Mouse (Mus musculus) adrenal gland, adult 10 weeks (tissue): ENCODE data around the gene Pklr. TPM values are rescaled to one million over a fixed set of nuclear protein-coding genes. Genes with fewer than 3 reads are reported as not detected.

Experiments
- polyA plus RNA-seq: library from polyadenylated mRNA; stranded (reverse); fragments of 350-450 nt; fragmentation: Illumina TruSeq; extraction: RNeasy Lipid Tissue Mini Kit (QIAGEN cat#74804); gene quantifications from one replicate; pipeline ENCODE4 v1.2.3, GENCODE M21; 2014; ENCODE audit warnings: low read depth, low replicate concordance

Gene Pklr
- polyA plus RNA-seq = not detected

GRCm38 (mm10) chr3:89135958-89136357 is at the start of gene Pklr:
TSS of gene Pklr (plus strand) at chr3:89136142.

GRCm38 (mm10) chr3:89093175-89093574 is 42.8 kb upstream of the Pklr start, which contains the start of gene Rusc1:
TSS of gene Rusc1 (minus strand) at chr3:89093311.

GRCm38 (mm10) chr3:89100811-89101210 is 35.1 kb upstream of the Pklr start, which contains the start of gene Gm43738:
TSS of gene Gm43738 (minus strand) at chr3:89101099.

GRCm38 (mm10) chr3:89101812-89102494 is 34.0 kb upstream of the Pklr start, which contains the start of gene Fdps:
TSS of gene Fdps (minus strand) at chr3:89101959.

GRCm38 (mm10) chr3:89159616-89160344 is 23.8 kb downstream of the Pklr start, which contains the start of gene Hcn3:
TSS of gene Hcn3 (minus strand) at chr3:89160196.

GRCm38 (mm10) chr3:89164506-89165267 is 28.7 kb downstream of the Pklr start, which contains the start of gene Clk2:
TSS of gene Clk2 (plus strand) at chr3:89164795.

GRCm38 (mm10) chr3:89177242-89178106 is 41.5 kb downstream of the Pklr start, which contains the start of gene Scamp3:
TSS of gene Scamp3 (plus strand) at chr3:89177473.

GRCm38 (mm10) chr3:89183058-89183958 is 47.4 kb downstream of the Pklr start, which contains the start of gene Fam189b:
TSS of gene Fam189b (plus strand) at chr3:89183143.

Other genes starting within 250 kb of the Pklr start
- 1.9 TPM for gene Msto1, start 222.1 kb upstream of the Pklr start, polyA plus RNA-seq
- gene Ash1l, start 185.5 kb upstream of the Pklr start, polyA plus RNA-seq = 63.3 TPM
- gene Dap3, start 185.0 kb upstream of the Pklr start, polyA plus RNA-seq = 114 TPM
- 9.4 TPM for gene Rusc1, start 42.8 kb upstream of the Pklr start, polyA plus RNA-seq
- gene Gm43738, start 35.0 kb upstream of the Pklr start, polyA plus RNA-seq = not detected
- 43.8 TPM for gene Fdps, start 34.2 kb upstream of the Pklr start, polyA plus RNA-seq
- gene Hcn3, start 24.1 kb downstream of the Pklr start, polyA plus RNA-seq = 0.76 TPM
- 15.3 TPM for gene Clk2, start 28.7 kb downstream of the Pklr start, polyA plus RNA-seq
- gene Scamp3, start 41.3 kb downstream of the Pklr start, polyA plus RNA-seq = 15.5 TPM
- 0.47 TPM for gene Fam189b, start 47.0 kb downstream of the Pklr start, polyA plus RNA-seq
- gene Gba, start 66.8 kb downstream of the Pklr start, polyA plus RNA-seq = 13.1 TPM
- gene Thbs3, start 79.0 kb downstream of the Pklr start, polyA plus RNA-seq = 0.82 TPM
- gene Mtx1, start 90.9 kb downstream of the Pklr start, polyA plus RNA-seq = 38.5 TPM
- not detected for gene Muc1, start 92.9 kb downstream of the Pklr start, polyA plus RNA-seq
- 37.0 TPM for gene Krtcap2, start 109.8 kb downstream of the Pklr start, polyA plus RNA-seq
- gene Trim46, start 110.2 kb downstream of the Pklr start, polyA plus RNA-seq = not detected
- gene Dpm3, start 123.2 kb downstream of the Pklr start, polyA plus RNA-seq = not detected
- gene Slc50a1, start 134.4 kb downstream of the Pklr start, polyA plus RNA-seq = 16.9 TPM
- 2.7 TPM for gene Efna1, start 145.0 kb downstream of the Pklr start, polyA plus RNA-seq
- not detected for gene Efna3, start 186.8 kb downstream of the Pklr start, polyA plus RNA-seq
- not detected for gene Efna4, start 201.9 kb downstream of the Pklr start, polyA plus RNA-seq
- 12.9 TPM for gene Adam15, start 213.9 kb downstream of the Pklr start, polyA plus RNA-seq
- gene Dcst2, start 225.8 kb downstream of the Pklr start, polyA plus RNA-seq = not detected
- not detected for gene Dcst1, start 229.1 kb downstream of the Pklr start, polyA plus RNA-seq